Mouse (Mus musculus): Measurements from ENCODE around the gene Cog2. TPM values are rescaled to one million over a fixed set of nuclear protein-coding genes. Genes with fewer than 3 reads are reported as not detected.

Cog2 gene
- polyA plus RNA-seq, 1 experiment, result 19.4 TPM

- H3K4me1 ChIP-seq (ENCODE audit: control insufficient read depth, insufficient read depth, low read length), result peaks cover 20% of the 10 kb centered on the region
- H3K4me3 ChIP-seq (ENCODE audit: insufficient read depth, low read length), result no peak overlapping the region
- TF ChIP-seq POLR2A (IDR thresholded peaks at IDR 0.05; ENCODE audit: borderline replicate concordance, low read depth, low read length), result no peak
- TF ChIP-seq CTCF (IDR thresholded peaks at IDR 0.05; ENCODE audit: low read depth, low read length), result no peak
- no peak overlapping the region for H3K27ac ChIP-seq (ENCODE audit: insufficient read depth, low read depth, low read length)
These were observed 26.2 kb upstream of the Cog2 start for GRCm38 (mm10) chr8:124494397-124494796.

GRCm38 (mm10) chr8:124494955-124495354 is 25.6 kb upstream of the Cog2 start:
- Histone ChIP-seq H3K4me1 (ENCODE audit: control insufficient read depth, insufficient read depth, low read length) (peaks cover 19% of the 10 kb centered on the region), H3K27ac (ENCODE audit: insufficient read depth, low read depth, low read length) (no peak overlapping the region), H3K4me3 (ENCODE audit: insufficient read depth, low read length) (no peak overlapping the region)
- TF ChIP-seq POLR2A (IDR thresholded peaks at IDR 0.05; ENCODE audit: borderline replicate concordance, low read depth, low read length), result no peak
- TF ChIP-seq CTCF (IDR thresholded peaks at IDR 0.05; ENCODE audit: low read depth, low read length), result no peak

- no peak for TF ChIP-seq POLR2A (IDR thresholded peaks at IDR 0.05; ENCODE audit: borderline replicate concordance, low read depth, low read length)
- TF ChIP-seq CTCF (IDR thresholded peaks at IDR 0.05; ENCODE audit: low read depth, low read length), result no peak
- Histone ChIP-seq H3K27ac (ENCODE audit: insufficient read depth, low read depth, low read length) (no peak overlapping the region), H3K4me1 (ENCODE audit: control insufficient read depth, insufficient read depth, low read length) (peaks cover 19% of the 10 kb centered on the region), H3K4me3 (ENCODE audit: insufficient read depth, low read length) (no peak overlapping the region)
These were observed 24.9 kb upstream of the Cog2 start for GRCm38 (mm10) chr8:124495676-124496075.

- Histone ChIP-seq H3K4me3 (ENCODE audit: insufficient read depth, low read length) (no peak overlapping the region), H3K27ac (ENCODE audit: insufficient read depth, low read depth, low read length) (no peak overlapping the region)
- TF ChIP-seq POLR2A (IDR thresholded peaks at IDR 0.05; ENCODE audit: borderline replicate concordance, low read depth, low read length) (no peak), CTCF (IDR thresholded peaks at IDR 0.05; ENCODE audit: low read depth, low read length) (no peak)
These were observed 24.3 kb upstream of the Cog2 start for GRCm38 (mm10) chr8:124496266-124496665.

GRCm38 (mm10) chr8:124496871-124497270 is 23.7 kb upstream of the Cog2 start:
- no peak overlapping the region for H3K27ac ChIP-seq (ENCODE audit: insufficient read depth, low read depth, low read length)
- H3K4me3 ChIP-seq (ENCODE audit: insufficient read depth, low read length), result no peak overlapping the region
- peaks cover 16% of the 10 kb centered on the region for H3K4me1 ChIP-seq (ENCODE audit: control insufficient read depth, insufficient read depth, low read length)
- TF ChIP-seq CTCF (IDR thresholded peaks at IDR 0.05; ENCODE audit: low read depth, low read length) (no peak), POLR2A (IDR thresholded peaks at IDR 0.05; ENCODE audit: borderline replicate concordance, low read depth, low read length) (no peak)

More at GRCm38 (mm10) chr8:124496266-124496665, 24.3 kb upstream of the Cog2 start:
- peaks cover 19% of the 10 kb centered on the region for H3K4me1 ChIP-seq (ENCODE audit: control insufficient read depth, insufficient read depth, low read length)

- Histone ChIP-seq H3K27ac (ENCODE audit: insufficient read depth, low read depth, low read length) (no peak overlapping the region), H3K4me3 (ENCODE audit: insufficient read depth, low read length) (no peak overlapping the region), H3K4me1 (ENCODE audit: control insufficient read depth, insufficient read depth, low read length) (peaks cover 6% of the 10 kb centered on the region; the same call in 1 of the 2 replicates)
- TF ChIP-seq POLR2A (IDR thresholded peaks at IDR 0.05; ENCODE audit: borderline replicate concordance, low read depth, low read length), result no peak
These were observed 22.2 kb upstream of the Cog2 start for GRCm38 (mm10) chr8:124498398-124498797.

GRCm38 (mm10) chr8:124499236-124499937 is 21.2 kb upstream of the Cog2 start:
- TF ChIP-seq CTCF (IDR thresholded peaks at IDR 0.05; ENCODE audit: low read depth, low read length) (no peak), POLR2A (IDR thresholded peaks at IDR 0.05; ENCODE audit: borderline replicate concordance, low read depth, low read length) (no peak)
- no peak overlapping the region for H3K27ac ChIP-seq (ENCODE audit: insufficient read depth, low read depth, low read length)
- H3K4me1 ChIP-seq (ENCODE audit: control insufficient read depth, insufficient read depth, low read length), result peaks cover 5% of the 10 kb centered on the region; the same call in 1 of the 2 replicates
- no peak overlapping the region for H3K4me3 ChIP-seq (ENCODE audit: insufficient read depth, low read length)

GRCm38 (mm10) chr8:124499938-124500239 is 20.7 kb upstream of the Cog2 start:
- Histone ChIP-seq H3K27ac (ENCODE audit: insufficient read depth, low read depth, low read length) (no peak overlapping the region), H3K4me1 (ENCODE audit: control insufficient read depth, insufficient read depth, low read length) (peaks cover 5% of the 10 kb centered on the region; the same call in 1 of the 2 replicates), H3K4me3 (ENCODE audit: insufficient read depth, low read length) (no peak overlapping the region)
- TF ChIP-seq POLR2A (IDR thresholded peaks at IDR 0.05; ENCODE audit: borderline replicate concordance, low read depth, low read length) (no peak), CTCF (IDR thresholded peaks at IDR 0.05; ENCODE audit: low read depth, low read length) (no peak)

GRCm38 (mm10) chr8:124505626-124506025 is 14.9 kb upstream of the Cog2 start:
- Histone ChIP-seq H3K4me3 (ENCODE audit: insufficient read depth, low read length) (no peak overlapping the region), H3K4me1 (ENCODE audit: control insufficient read depth, insufficient read depth, low read length) (no peaks in the 10 kb centered on the region), H3K27ac (ENCODE audit: insufficient read depth, low read depth, low read length) (no peak overlapping the region)
- no peak for TF ChIP-seq POLR2A (IDR thresholded peaks at IDR 0.05; ENCODE audit: borderline replicate concordance, low read depth, low read length)
- no peak for TF ChIP-seq CTCF (IDR thresholded peaks at IDR 0.05; ENCODE audit: low read depth, low read length)

- TF ChIP-seq POLR2A (IDR thresholded peaks at IDR 0.05; ENCODE audit: borderline replicate concordance, low read depth, low read length), result no peak
- no peak for TF ChIP-seq CTCF (IDR thresholded peaks at IDR 0.05; ENCODE audit: low read depth, low read length)
- no peak overlapping the region for H3K4me3 ChIP-seq (ENCODE audit: insufficient read depth, low read length)
- no peak overlapping the region for H3K27ac ChIP-seq (ENCODE audit: insufficient read depth, low read depth, low read length)
- no peaks in the 10 kb centered on the region for H3K4me1 ChIP-seq (ENCODE audit: control insufficient read depth, insufficient read depth, low read length)
These were observed 12.8 kb upstream of the Cog2 start for GRCm38 (mm10) chr8:124507572-124508320.
